Comparison of ENCODE assay signal across 26 mouse cellular contexts in genomic region chr1:175950421-175950820, GRCm38 (mm10). TPM values are rescaled to one million over a fixed set of nuclear protein-coding genes. Genes with fewer than 3 reads are reported as not detected.
"Had no signal": no experiment of that assay in that cellular context is flagged by ENCODE, and none has a peak within 500 bp of the region (broad histone marks: within the 10 kb centered on the region; RNA-seq: fewer than 3 reads in every experiment).

No protein-coding gene starts in this region.

- DNase-seq: lung, embryonic 14.5 days; lung, postnatal 10 days; lung, postnatal 4 days; midbrain, embryonic 14.5 days; retina, postnatal 1 day; right cerebral cortex, adult 18-20 months; right cerebral cortex, postnatal 25 days; right cerebral cortex, postnatal 4 days; spleen, adult 18-20 months; thymus, adult 2 months; thymus, postnatal 25 days; thymus, postnatal 4 days had no signal

- H3K36me3 ChIP-seq: midbrain, embryonic 10.5 days; midbrain, embryonic 12.5 days; neural tube, embryonic 13.5 days; neural tube, embryonic 15.5 days had no signal

- H3K27ac ChIP-seq: midbrain, embryonic 10.5 days; midbrain, embryonic 12.5 days; neural tube, embryonic 13.5 days; neural tube, embryonic 15.5 days had no signal

- H3K9ac ChIP-seq: lung, embryonic 14.5 days; midbrain, embryonic 12.5 days; neural tube, embryonic 13.5 days; neural tube, embryonic 15.5 days had no signal

- H3K9me3 ChIP-seq: midbrain, embryonic 10.5 days; midbrain, embryonic 12.5 days; neural tube, embryonic 13.5 days; neural tube, embryonic 15.5 days had no signal

- H3K4me2 ChIP-seq: lung, embryonic 14.5 days; midbrain, embryonic 12.5 days; neural tube, embryonic 13.5 days; neural tube, embryonic 15.5 days had no signal

- H3K4me3 ChIP-seq: midbrain, embryonic 10.5 days; midbrain, embryonic 12.5 days; myocyte; neural tube, embryonic 13.5 days; neural tube, embryonic 15.5 days had no signal

- H3K4me1 ChIP-seq: midbrain, embryonic 10.5 days; midbrain, embryonic 12.5 days; neural tube, embryonic 13.5 days had no signal

- ATAC-seq: midbrain, embryonic 16.5 days had no signal

- H3K27me3 ChIP-seq: midbrain, embryonic 12.5 days; neural tube, embryonic 13.5 days; neural tube, embryonic 15.5 days had no signal

RNA-seq across cellular contexts. Expression of gene Rbm8a2, which starts 28.5 kb away (rescaled TPM):
- polyA plus RNA-seq: small intestine, adult 2 months; thymus, adult 2 months had no signal

RNA-seq across cellular contexts. Expression of gene Gm38100, which starts 30.3 kb away (rescaled TPM):
- total RNA-seq: megakaryocyte, adult 5-6 weeks; megakaryocyte-erythroid progenitor cell, adult 5-6 weeks had no signal
- polyA plus RNA-seq: lung, embryonic 14.5 days; lung, embryonic 16.5 days; midbrain, embryonic 14.5 days; midbrain, embryonic 16.5 days; myocyte; neural tube, embryonic 11.5 days; neural tube, embryonic 13.5 days; neural tube, embryonic 15.5 days; small intestine, adult 2 months; stomach, embryonic 14.5 days; stomach, embryonic 16.5 days; urinary bladder, adult 2 months had no signal
